Mouse (Mus musculus) cortical plate, adult 2 months (tissue): Measurements from ENCODE around the gene Rap1a.

Source experiments
- CTCF ChIP-seq: fragments of 200-500 bp; IDR thresholded peaks from 2 replicates; pipeline ENCODE4 v1.5.1; 2011; ENCODE audit warnings: mild to moderate bottlenecking, control low read depth, low read length; ENCODE audit not compliant: insufficient read depth; ENCODE audit errors: extremely low read depth
- POLR2A ChIP-seq: fragments of 200-500 bp; IDR thresholded peaks from 2 replicates; pipeline ENCODE4 v1.6.1; 2011; ENCODE audit warnings: mild to moderate bottlenecking, low read length, control low read depth; ENCODE audit not compliant: insufficient read depth; ENCODE audit errors: extremely low read depth

DNA sequence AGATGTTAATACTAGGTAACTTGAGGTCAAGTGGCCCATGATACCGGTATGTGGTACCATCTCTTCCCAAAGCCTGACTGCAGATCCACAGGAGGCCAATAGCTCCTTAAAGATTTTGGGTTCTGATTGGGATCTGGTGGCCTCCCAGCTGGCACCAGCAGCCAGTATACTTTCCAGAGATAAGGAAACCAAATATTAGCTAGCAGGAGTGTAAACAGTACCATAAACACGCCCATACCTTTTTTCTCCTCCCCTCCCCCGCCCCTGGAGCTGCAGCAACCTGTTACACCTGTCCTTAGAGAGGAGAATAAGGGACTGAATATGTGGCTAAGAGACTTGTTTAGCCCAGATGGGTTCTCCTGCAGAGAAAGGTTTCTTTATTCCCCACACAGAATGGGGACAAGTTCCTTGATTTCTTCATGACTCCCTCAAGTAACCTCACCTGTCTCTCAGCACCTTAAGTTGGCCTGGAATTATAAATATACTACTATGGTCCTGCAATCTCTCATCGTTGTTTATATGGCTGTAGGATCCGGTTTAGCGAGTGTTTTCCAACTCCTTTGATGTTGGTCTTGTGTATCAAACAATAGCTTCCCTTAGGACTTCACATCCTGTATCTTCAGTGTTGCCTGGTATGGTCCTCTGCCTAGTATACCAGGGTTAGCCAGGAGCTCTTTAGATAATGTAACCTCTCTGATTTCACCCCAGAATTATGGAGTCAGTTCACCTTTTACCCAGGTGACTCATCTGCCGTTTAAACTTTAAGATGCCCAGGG is 45.3 kb upstream of the Rap1a start:
- no peak for TF ChIP-seq CTCF
- no peak for TF ChIP-seq POLR2A
